Mouse (Mus musculus) hindbrain, postnatal 0 days (tissue): ENCODE results near the gene Anks1. TPM values are rescaled to one million over a fixed set of nuclear protein-coding genes. Genes with fewer than 3 reads are reported as not detected.

ENCODE experiments used
- ATAC-seq: fragments of 200-750 bp; cut with Nextera tagmentation; 2 replicates; pipeline ENCODE4 v1.8.0; 2017; ENCODE audit warnings: mild to moderate bottlenecking, moderate TSS enrichment, moderate library complexity
- DNase-seq: peaks from one replicate; pipeline ENCODE4 v3.0.0-alpha.2; 2015; ENCODE audit warnings: low spot score
- H3K27ac ChIP-seq: fragments of 300-500 bp; sonication (generic); 2 replicates; pipeline ENCODE4 v1.5.1; 2014; ENCODE audit warnings: mild to moderate bottlenecking
- H3K27me3 ChIP-seq: fragments of 300-500 bp; sonication (generic); 2 replicates; pipeline ENCODE4 v1.6.1; 2014; ENCODE audit warnings: low read length, mixed read lengths; ENCODE audit not compliant: insufficient read depth
- H3K36me3 ChIP-seq: fragments of 300-500 bp; sonication (generic); 2 replicates; pipeline ENCODE4 v1.6.1; 2014; ENCODE audit warnings: low read length, mixed read lengths; ENCODE audit not compliant: insufficient read depth
- H3K4me1 ChIP-seq: fragments of 300-500 bp; sonication (generic); 2 replicates; pipeline ENCODE4 v1.6.1; 2014; ENCODE audit warnings: antibody characterized with exemption, low read length, mixed read lengths; ENCODE audit not compliant: insufficient read depth
- H3K4me2 ChIP-seq: fragments of 300-500 bp; sonication (generic); 2 replicates; pipeline ENCODE4 v1.6.1; 2014; ENCODE audit warnings: low read depth, mild to moderate bottlenecking, low read length, moderate library complexity, mixed read lengths
- H3K4me3 ChIP-seq: fragments of 300-500 bp; sonication (generic); 2 replicates; pipeline ENCODE4 v1.5.1; 2014; ENCODE audit warnings: low read length
- H3K9ac ChIP-seq: fragments of 300-500 bp; sonication (generic); replicated peaks from 2 replicates; pipeline ENCODE4 v1.6.1; 2014; ENCODE audit warnings: mild to moderate bottlenecking, low read length, moderate library complexity, mixed read lengths
- H3K9me3 ChIP-seq: fragments of 300-500 bp; sonication (generic); 2 replicates; pipeline ENCODE4 v1.6.1; 2016; ENCODE audit warnings: low read length, mixed read lengths
- CTCF ChIP-seq: IDR thresholded peaks from 2 replicates; pipeline ENCODE4 v1.5.1; 2016; ENCODE audit warnings: antibody characterized with exemption, control low read depth, low read depth
- WGBS: fragments of 180-500 bp; shearing (Covaris S2); extraction: QIAGEN DNeasy Blood & Tissue Kit; methylation state at CpG from one replicate; pipeline ENCODE4 v1.1.7; 2014; 5-methylcytosine and 5-hydroxymethylcytosine counted together
- polyA plus RNA-seq: library from polyadenylated mRNA; unstranded; fragments of >200 nt; fragmentation: Nextera tagmentation; extraction: Ambion mirVana; gene quantifications from 2 replicates; pipeline ENCODE4 v1.2.1, GENCODE M21; 2015
- total RNA-seq: library from RNA; depleted of rRNA; stranded (reverse); fragments of >200 nt; gene quantifications from 2 replicates; pipeline ENCODE4 v1.2.3, GENCODE M21; 2014; rRNA removed

The Anks1 gene
- total RNA-seq (102 and 114 TPM in 2 replicates), polyA plus RNA-seq (35.0 and 35.8 TPM in 2 replicates)

DNA sequence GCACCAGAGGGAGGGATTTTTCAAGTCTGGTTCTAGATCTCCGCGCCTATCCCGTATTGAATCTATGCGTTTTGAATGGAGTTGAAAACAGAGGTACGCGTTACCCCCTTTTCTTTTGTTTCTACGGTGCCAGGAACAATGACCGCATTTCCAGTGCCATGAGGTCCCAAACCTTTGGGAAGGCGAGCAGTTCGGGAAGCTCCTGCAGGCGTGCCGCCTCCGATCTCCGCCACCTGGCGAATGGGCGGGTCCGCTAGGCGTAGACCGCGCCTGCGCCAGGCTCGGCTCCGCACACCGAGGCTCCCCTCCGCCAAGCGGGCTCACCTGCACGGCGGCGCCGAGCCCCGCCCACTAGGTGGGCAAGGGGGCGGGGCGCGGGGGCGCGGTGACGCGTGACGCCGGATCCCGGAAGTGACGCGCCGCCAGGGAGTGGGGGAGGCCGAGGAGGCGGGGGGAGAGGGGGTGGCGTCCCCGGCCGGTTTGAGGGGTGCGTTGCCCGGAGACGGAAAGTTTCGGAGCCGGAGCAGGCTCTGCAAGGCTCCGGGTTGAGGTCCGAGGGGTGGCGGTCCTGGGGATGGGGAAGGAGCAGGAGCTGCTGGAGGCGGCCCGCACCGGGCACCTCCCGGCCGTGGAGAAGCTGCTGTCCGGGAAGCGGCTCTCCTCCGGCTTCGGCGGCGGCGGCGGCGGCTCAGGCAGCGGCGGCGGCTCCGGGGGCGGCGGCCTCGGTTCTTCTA is at the start of gene Anks1:
Anks1 (plus strand) TSS at position 419 of the 734 bp plus-strand sequence.
- ATAC-seq (peak; percentile 92), DNase-seq (peak; percentile 94)
- peak within 1 kb of the TSS; percentile 92 for H3K4me3 ChIP-seq
- H3K36me3 ChIP-seq: peaks cover 6% of the 10 kb centered on the region; the same call in 1 of the 2 replicates
- peak within 1 kb of the TSS; percentile 96 for H3K4me2 ChIP-seq
- H3K4me1 ChIP-seq: peaks cover 19% of the 10 kb centered on the region
- TF ChIP-seq CTCF: peak; percentile 61; the same call in 1 of the 2 replicates
- under 1% methylated on average over 69 of the region's 78 CpGs for WGBS
- peak within 1 kb of the TSS; percentile 73 for H3K9ac ChIP-seq
- no peaks in the 10 kb centered on the region for H3K9me3 ChIP-seq
- no peaks in the 10 kb centered on the region for H3K27me3 ChIP-seq
- H3K27ac ChIP-seq: peak within 1 kb of the TSS; percentile 91

- WGBS: 90% methylated on average over 2 of the region's 2 CpGs
- DNase-seq: no peak
- Histone ChIP-seq H3K4me2 (no peak overlapping the region), H3K4me1 (no peaks in the 10 kb centered on the region), H3K27ac (no peak overlapping the region), H3K27me3 (no peaks in the 10 kb centered on the region), H3K9me3 (no peaks in the 10 kb centered on the region), H3K36me3 (no peaks in the 10 kb centered on the region), H3K4me3 (no peak overlapping the region), H3K9ac (no peak overlapping the region)
- peak; percentile 20 for TF ChIP-seq CTCF
- no peak for ATAC-seq
Observed at GRCm38 (mm10) chr17:27865461-27865860, 43.6 kb upstream of the Anks1 start.

DNA sequence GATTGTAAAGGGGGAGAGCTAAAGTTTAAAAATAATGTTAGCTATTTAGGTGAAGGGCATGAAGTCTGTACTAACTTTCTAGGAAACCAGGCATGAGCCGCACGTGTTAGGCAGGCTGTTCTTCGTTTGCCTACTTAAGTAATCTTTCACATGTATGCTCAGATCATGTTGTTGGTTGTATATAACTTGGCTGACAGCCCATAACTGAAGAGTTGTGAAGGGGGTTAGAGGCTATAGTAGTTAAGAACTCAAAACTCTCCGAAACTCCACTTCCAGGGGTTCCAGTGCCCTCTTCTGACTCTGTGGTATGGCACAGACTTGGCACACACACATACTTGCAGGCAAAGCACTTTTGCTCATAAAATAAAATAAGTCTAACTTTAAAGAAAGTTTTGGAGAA is 42.4 kb upstream of the Anks1 start:
- DNase-seq (no peak), ATAC-seq (no peak)
- H3K27ac ChIP-seq: no peak overlapping the region
- no peaks in the 10 kb centered on the region for H3K27me3 ChIP-seq
- H3K9me3 ChIP-seq: no peaks in the 10 kb centered on the region
- H3K4me2 ChIP-seq: no peak overlapping the region
- no peak for TF ChIP-seq CTCF
- H3K36me3 ChIP-seq: no peaks in the 10 kb centered on the region
- no peak overlapping the region for H3K9ac ChIP-seq
- H3K4me1 ChIP-seq: no peaks in the 10 kb centered on the region
- 87% methylated on average over 4 of the region's 4 CpGs for WGBS
- no peak overlapping the region for H3K4me3 ChIP-seq

GRCm38 (mm10) chr17:27871851-27872250 is 37.3 kb upstream of the Anks1 start:
- H3K4me2 ChIP-seq: no peak overlapping the region
- H3K4me3 ChIP-seq: no peak overlapping the region
- no peaks in the 10 kb centered on the region for H3K4me1 ChIP-seq
- DNase-seq (no peak), ATAC-seq (no peak)
- H3K27me3 ChIP-seq: no peaks in the 10 kb centered on the region
- H3K9ac ChIP-seq: no peak overlapping the region
- no peaks in the 10 kb centered on the region for H3K36me3 ChIP-seq
- no peaks in the 10 kb centered on the region for H3K9me3 ChIP-seq
- no peak overlapping the region for H3K27ac ChIP-seq
- TF ChIP-seq CTCF: no peak
- 79% methylated on average over 3 of the region's 3 CpGs for WGBS

DNA sequence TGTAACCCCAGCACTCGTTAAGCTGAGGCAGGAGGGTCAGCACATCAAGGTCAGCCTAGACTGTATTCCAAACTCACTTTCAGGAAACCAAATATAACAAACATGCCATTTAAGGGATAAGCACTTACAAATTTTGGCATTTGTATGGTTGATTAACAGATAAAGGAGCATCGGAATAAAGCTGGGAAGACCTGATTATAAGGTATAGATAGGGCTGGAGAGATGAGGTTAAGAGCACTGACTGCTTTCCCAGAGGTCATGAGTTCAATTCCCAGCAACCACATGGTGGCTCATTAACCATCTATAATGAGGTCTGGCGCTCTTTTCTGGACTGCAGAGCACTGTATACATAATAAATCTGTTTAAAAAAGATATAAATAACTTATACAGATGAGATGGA is 35.5 kb upstream of the Anks1 start:
- DNase-seq (no peak), ATAC-seq (no peak)
- no peaks in the 10 kb centered on the region for H3K27me3 ChIP-seq
- no peak for TF ChIP-seq CTCF
- H3K9ac ChIP-seq: no peak overlapping the region
- no peaks in the 10 kb centered on the region for H3K4me1 ChIP-seq
- H3K4me3 ChIP-seq: no peak overlapping the region
- no peaks in the 10 kb centered on the region for H3K9me3 ChIP-seq
- H3K4me2 ChIP-seq: no peak overlapping the region
- no peak overlapping the region for H3K27ac ChIP-seq
- WGBS: 77% methylated on average over 3 of the region's 3 CpGs
- no peaks in the 10 kb centered on the region for H3K36me3 ChIP-seq

- no peak for ATAC-seq
- H3K9ac ChIP-seq: no peak overlapping the region
- H3K36me3 ChIP-seq: 0 out of 2 replicates have a peak, but pooled peaks cover 4% of the 10 kb centered on the region
- DNase-seq: no peak
- no peaks in the 10 kb centered on the region for H3K27me3 ChIP-seq
- no peak overlapping the region for H3K27ac ChIP-seq
- H3K4me1 ChIP-seq: no peaks in the 10 kb centered on the region
- TF ChIP-seq CTCF: no peak
- WGBS: 73% methylated on average over 5 of the region's 5 CpGs
- no peak overlapping the region for H3K4me3 ChIP-seq
- no peak overlapping the region for H3K4me2 ChIP-seq
- no peaks in the 10 kb centered on the region for H3K9me3 ChIP-seq
Observed at GRCm38 (mm10) chr17:27874510-27874909, 34.6 kb upstream of the Anks1 start.

DNA sequence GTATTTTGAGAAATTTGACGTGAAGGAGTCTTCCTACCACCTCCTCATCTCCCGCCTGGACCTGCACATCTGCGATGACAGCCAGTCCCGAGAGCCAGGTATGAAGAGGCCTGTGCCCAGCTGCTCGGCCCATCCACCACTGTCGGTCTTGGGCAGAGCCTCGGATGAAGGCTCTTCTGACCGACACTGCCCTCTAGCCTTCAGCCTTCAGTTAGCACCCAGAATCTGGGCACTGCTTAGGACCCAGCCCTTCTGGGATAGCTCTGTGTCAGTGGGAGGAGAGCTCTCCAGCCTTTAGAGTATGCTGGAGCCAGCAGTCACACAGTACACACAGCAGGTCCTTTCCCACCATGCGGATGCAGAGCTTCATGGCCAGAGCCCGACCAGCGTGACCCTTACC is 27.6 kb upstream of the Anks1 start:
- peak; percentile 45; the same call in 1 of the 2 replicates for ATAC-seq
- 64% methylated on average over 11 of the region's 11 CpGs for WGBS
- Histone ChIP-seq H3K4me1 (no peaks in the 10 kb centered on the region), H3K27ac (no peak overlapping the region), H3K4me2 (no peak overlapping the region), H3K36me3 (peaks cover 53% of the 10 kb centered on the region), H3K4me3 (no peak overlapping the region), H3K27me3 (no peaks in the 10 kb centered on the region), H3K9ac (no peak overlapping the region), H3K9me3 (no peaks in the 10 kb centered on the region)
- peak; percentile 59 for TF ChIP-seq CTCF
- peak; percentile 42 for DNase-seq
